8 mouse cellular contexts compared by ENCODE assay signal in genomic region chr2:163716853-163717252, GRCm38 (mm10). TPM values are rescaled to one million over a fixed set of nuclear protein-coding genes. Genes with fewer than 3 reads are reported as not detected.
DNase-seq lines count a peak whose midpoint lies in the region; ATAC-seq and TF ChIP-seq lines count a peak whose summit lies in the region.

No protein-coding gene starts in this region.

- no peak for TF ChIP-seq POLR2A in cerebellum, adult 2 months (IDR thresholded peaks at IDR 0.05; ENCODE audit: borderline replicate concordance, insufficient read depth, low read length)
- no peak for TF ChIP-seq POLR2A in lung, adult 2 months (IDR thresholded peaks at IDR 0.05; ENCODE audit: borderline replicate concordance, extremely low read depth, low read depth, low read length)

- H3K4me2 ChIP-seq in neural tube, embryonic 15.5 days = no peak overlapping the region
- H3K4me2 ChIP-seq in limb, embryonic 11.5 days (ENCODE audit: low read depth, severe bottlenecking) = no peak overlapping the region

- H3K36me3 ChIP-seq in neural tube, embryonic 15.5 days = no peaks in the 10 kb centered on the region
- peaks cover 4% of the 10 kb centered on the region; the same call in 1 of the 2 replicates for H3K36me3 ChIP-seq in limb, embryonic 11.5 days (ENCODE audit: control insufficient read depth, insufficient read depth, low read length)

- ATAC-seq in neural tube, embryonic 15.5 days (ENCODE audit: low FRiP score) = no peak
- ATAC-seq in limb, embryonic 11.5 days (ENCODE audit: insufficient number of reproducible peaks, low FRiP score, low TSS enrichment, low read depth) = no peak

- intact Hi-C loops in gastrocnemius, adult 2 months (cut with DNase I) = loop anchor here (1.0 kb wide), 2 partner anchors 59 to 72 kb away; partner anchors contain the start of genes Pkig and Serinc3
- intact Hi-C loops in gastrocnemius, postnatal 14 days (cut with DNase I; ENCODE audit: low total_unique reads) = no loop called here

- TF ChIP-seq CTCF in gastrocnemius, adult 2 months (IDR thresholded peaks at IDR 0.05) = no peak
- no peak for TF ChIP-seq CTCF in cerebellum, adult 2 months (IDR thresholded peaks at IDR 0.05; ENCODE audit: borderline replicate concordance, insufficient read depth, low read depth, low read length)
- TF ChIP-seq CTCF in lung, adult 2 months (IDR thresholded peaks at IDR 0.05; ENCODE audit: insufficient read depth, low read length) = no peak

- H3K27ac ChIP-seq in gastrocnemius, adult 2 months = peak overlapping the region; percentile 76
- H3K27ac ChIP-seq in neural tube, embryonic 15.5 days (replicated peaks) = no peak overlapping the region
- H3K27ac ChIP-seq in limb, embryonic 11.5 days (replicated peaks; ENCODE audit: low read depth, low read length) = 0 out of 2 replicates have a peak overlapping the region, but pooled peaks have one; percentile 18
- H3K27ac ChIP-seq in cerebellum, adult 2 months (ENCODE audit: insufficient read depth, low read length) = no peak overlapping the region

- H3K9ac ChIP-seq in neural tube, embryonic 15.5 days (replicated peaks) = no peak overlapping the region
- no peak overlapping the region for H3K9ac ChIP-seq in limb, embryonic 11.5 days (ENCODE audit: low read length)

- no peaks in the 10 kb centered on the region for H3K27me3 ChIP-seq in neural tube, embryonic 15.5 days (replicated peaks)
- no peaks in the 10 kb centered on the region for H3K27me3 ChIP-seq in limb, embryonic 11.5 days (ENCODE audit: control insufficient read depth, insufficient read depth, low read length)
- H3K27me3 ChIP-seq in cerebellum, adult 2 months (ENCODE audit: control insufficient read depth, insufficient read depth, low read length) = no peaks in the 10 kb centered on the region

- H3K4me3 ChIP-seq in gastrocnemius, adult 2 months = peak overlapping the region; percentile 11; the same call in 1 of the 2 replicates
- no peak overlapping the region for H3K4me3 ChIP-seq in neural tube, embryonic 15.5 days (replicated peaks)
- no peak overlapping the region for H3K4me3 ChIP-seq in limb, embryonic 11.5 days (ENCODE audit: low read depth, low read length)
- H3K4me3 ChIP-seq in cerebellum, adult 2 months (replicated peaks; ENCODE audit: insufficient read depth, low read depth, low read length) = no peak overlapping the region
- H3K4me3 ChIP-seq in lung, adult 2 months (replicated peaks; ENCODE audit: extremely low read depth, low read depth, low read length) = no peak overlapping the region

- H3K4me1 ChIP-seq in neural tube, embryonic 15.5 days = peaks cover 12% of the 10 kb centered on the region
- 0 out of 2 replicates have a peak, but pooled peaks cover 7% of the 10 kb centered on the region for H3K4me1 ChIP-seq in limb, embryonic 11.5 days (ENCODE audit: control insufficient read depth, insufficient read depth, low read length)
- H3K4me1 ChIP-seq in cerebellum, adult 2 months (ENCODE audit: control insufficient read depth, insufficient read depth, low read length) = peaks cover 23% of the 10 kb centered on the region
- H3K4me1 ChIP-seq in lung, adult 2 months (ENCODE audit: control insufficient read depth, insufficient read depth, low read length) = peaks cover 19% of the 10 kb centered on the region

- DNase-seq in gastrocnemius, adult 2 months = no peak
- DNase-seq in gastrocnemius, postnatal 14 days = no peak
- peak; percentile 33 for DNase-seq in neural tube, embryonic 10.5 days (ENCODE audit: extremely low spot score, low spot score)
- peak; percentile 52 for DNase-seq in limb, embryonic 11.5 days (ENCODE audit: low spot score)
- peak; percentile 32 to 55 for DNase-seq in thymus, postnatal 36 days
- DNase-seq in cerebellum, adult 2 months = no peak
- DNase-seq in lung, adult 2 months = no peak

- no peaks in the 10 kb centered on the region for H3K9me3 ChIP-seq in neural tube, embryonic 15.5 days (replicated peaks)
- no peaks in the 10 kb centered on the region for H3K9me3 ChIP-seq in limb, embryonic 11.5 days (ENCODE audit: control insufficient read depth, low read length)

- 10% methylated on average over 6 of the region's 6 CpGs for WGBS in neural tube, embryonic 15.5 days
- 8% methylated on average over 6 of the region's 6 CpGs for WGBS in limb, embryonic 11.5 days
- 67% methylated on average over 6 of the region's 6 CpGs for WGBS in cerebellum, adult 2 months
- WGBS in lung, adult 2 months = 40% methylated on average over 6 of the region's 6 CpGs

RNA-seq across cellular contexts. Expression of gene Ada, which starts 33.2 kb away (rescaled TPM):
- under 1 TPM; 0.38 to 0.39 TPM for total RNA-seq in gastrocnemius, adult 2 months (2021)
- total RNA-seq in gastrocnemius, postnatal 14 days (2021) = 1 to 10 TPM in 1 of 2 experiments, under 1 TPM in 1; 0.91 to 1.5 TPM
- 4.2 and 10.1 TPM in 2 replicates for polyA plus RNA-seq in neural tube, embryonic 15.5 days (2015; fragmentation: Nextera tagmentation; extraction: Ambion mirVana)
- 9.7 and 10.9 TPM in 2 replicates for polyA plus RNA-seq in limb, embryonic 11.5 days (2014; fragmentation: Nextera tagmentation; extraction: Ambion mirVana)
- 1.4 and 1.5 TPM in 2 replicates for polyA plus RNA-seq in cerebellum, adult 2 months (2012; rRNA removed)
- polyA plus RNA-seq in lung, adult 2 months (2012; rRNA removed) = 2.4 and 105 TPM in 2 replicates

RNA-seq across cellular contexts. Expression of gene Pkig, which starts 58.7 kb away (rescaled TPM):
- 100 to 1,000 TPM in 1 of 2 experiments, 10 to 100 TPM in 1; 93.9 to 125 TPM for total RNA-seq in gastrocnemius, adult 2 months (2021)
- 10 to 100 TPM; 78.2 to 85.3 TPM for total RNA-seq in gastrocnemius, postnatal 14 days (2021)
- polyA plus RNA-seq in neural tube, embryonic 15.5 days (2015; fragmentation: Nextera tagmentation; extraction: Ambion mirVana) = 107 and 110 TPM in 2 replicates
- 174 and 177 TPM in 2 replicates for polyA plus RNA-seq in limb, embryonic 11.5 days (2014; fragmentation: Nextera tagmentation; extraction: Ambion mirVana)
- 49.6 and 57.4 TPM in 2 replicates for polyA plus RNA-seq in cerebellum, adult 2 months (2012; rRNA removed)
- polyA plus RNA-seq in lung, adult 2 months (2012; rRNA removed) = 167 and 180 TPM in 2 replicates

Comparison
In these comparisons a context has a peak if more than half of its experiments do, and no peak if none do; other contexts are left out.
1. DNase-seq: peak in neural tube, embryonic 10.5 days (single experiment), limb, embryonic 11.5 days (single experiment) and thymus, postnatal 36 days (2 of 2); none in gastrocnemius, adult 2 months (single experiment), gastrocnemius, postnatal 14 days (single experiment), cerebellum, adult 2 months (0 of 2) and lung, adult 2 months (single experiment).
2. H3K27ac ChIP-seq: peak in gastrocnemius, adult 2 months (single experiment) and limb, embryonic 11.5 days (single experiment); none in neural tube, embryonic 15.5 days (single experiment) and cerebellum, adult 2 months (single experiment).